Mouse (Mus musculus) c-Kit-positive CD71-negative TER-119-negative erythroid progenitor cells, embryonic 14.5 days (primary cell): Measurements from ENCODE around the gene Olfml2a.

Source experiments
- DNase-seq: peaks from one replicate; pipeline ENCODE4 v3.0.0-alpha.2; 2013; ENCODE audit warnings: low read depth

The Olfml2a gene

GRCm38 (mm10) chr2:38938007-38938406 lies 6.2 kb downstream of the Olfml2a start:
- no peak for DNase-seq

GRCm38 (mm10) chr2:38939047-38939446 lies 7.3 kb downstream of the Olfml2a start:
- no peak for DNase-seq

GRCm38 (mm10) chr2:38941426-38941825 lies 9.6 kb downstream of the Olfml2a start:
- no peak for DNase-seq

- DNase-seq = no peak
Observed at GRCm38 (mm10) chr2:38941898-38942297, 10.1 kb downstream of the Olfml2a start.

GRCm38 (mm10) chr2:38943161-38943560 lies 11.4 kb downstream of the Olfml2a start:
- DNase-seq = no peak

- DNase-seq = no peak
Observed at GRCm38 (mm10) chr2:38943977-38944376, 12.2 kb downstream of the Olfml2a start.

- no peak for DNase-seq
Observed at GRCm38 (mm10) chr2:38944460-38945161, 12.8 kb downstream of the Olfml2a start.

- no peak for DNase-seq
Observed at GRCm38 (mm10) chr2:38947566-38947965, 15.8 kb downstream of the Olfml2a start.

GRCm38 (mm10) chr2:38950281-38950719 lies 18.5 kb downstream of the Olfml2a start:
- no peak for DNase-seq

GRCm38 (mm10) chr2:38953152-38953883 lies 21.5 kb downstream of the Olfml2a start:
- no peak for DNase-seq

- DNase-seq = no peak
Observed at GRCm38 (mm10) chr2:38956062-38956461, 24.3 kb downstream of the Olfml2a start.

- no peak for DNase-seq
Observed at GRCm38 (mm10) chr2:38957671-38958223, 26.0 kb downstream of the Olfml2a start.

GRCm38 (mm10) chr2:38964198-38964597 lies 32.4 kb downstream of the Olfml2a start:
- DNase-seq = no peak

- no peak for DNase-seq
Observed at GRCm38 (mm10) chr2:38969650-38970049, 37.9 kb downstream of the Olfml2a start.

- no peak for DNase-seq
Observed at GRCm38 (mm10) chr2:38970057-38970456, 38.3 kb downstream of the Olfml2a start.

GRCm38 (mm10) chr2:38973223-38973622 lies 41.4 kb downstream of the Olfml2a start:
- no peak for DNase-seq

GRCm38 (mm10) chr2:38973701-38974100 lies 41.9 kb downstream of the Olfml2a start:
- DNase-seq = no peak

GRCm38 (mm10) chr2:38974171-38974570 lies 42.4 kb downstream of the Olfml2a start:
- no peak for DNase-seq

GRCm38 (mm10) chr2:38975181-38975580 lies 43.4 kb downstream of the Olfml2a start:
- no peak for DNase-seq

GRCm38 (mm10) chr2:38975941-38976805 lies 44.4 kb downstream of the Olfml2a start:
- no peak for DNase-seq

GRCm38 (mm10) chr2:38977837-38978236 lies 46.1 kb downstream of the Olfml2a start:
- DNase-seq = no peak

- no peak for DNase-seq
Observed at GRCm38 (mm10) chr2:38983456-38983855, 51.7 kb downstream of the Olfml2a start.
